Mouse (Mus musculus) CH12.LX (cell line): Measurements from ENCODE around the gene Itprip. TPM values are rescaled to one million over a fixed set of nuclear protein-coding genes. Genes with fewer than 3 reads are reported as not detected.
A peak's percentile ranks its signal among the peaks of the same experiment; 100 is the strongest.

ENCODE experiments used
- DNase-seq: peaks from one replicate; pipeline ENCODE4 v3.0.0-alpha.2; 2013; ENCODE audit errors: extremely low read depth
- H3K27ac ChIP-seq: 2 replicates; pipeline ENCODE4 v1.5.1; 2012; ENCODE audit warnings: low read depth, mild to moderate bottlenecking, control low read depth, moderate library complexity; ENCODE audit not compliant: insufficient read depth
- H3K27me3 ChIP-seq: replicated peaks from 2 replicates; pipeline ENCODE3; 2012; ENCODE audit warnings: inconsistent platforms
- H3K36me3 ChIP-seq, 2 experiments: replicated peaks in 1 of 2; 2 replicates each; pipeline versions ENCODE3 to v1.6.1; 2012; ENCODE audit warnings: inconsistent platforms in 1 of 2, low read length in 1 of 2, mild to moderate bottlenecking in 1 of 2, mixed read lengths in 1 of 2, moderate library complexity in 1 of 2; ENCODE audit not compliant: control insufficient read depth in 1 of 2, insufficient read depth in 1 of 2
- H3K4me1 ChIP-seq, 2 experiments: 2 replicates each; pipeline ENCODE4 v1.6.1; 2012; ENCODE audit warnings: inconsistent platforms in 1 of 2, moderate library complexity in 1 of 2; ENCODE audit not compliant: insufficient read depth in 2 of 2, control insufficient read depth in 1 of 2
- H3K4me2 ChIP-seq: 2 replicates; pipeline ENCODE4 v1.6.1; 2012; ENCODE audit warnings: low read depth, mild to moderate bottlenecking, control low read depth; ENCODE audit not compliant: poor library complexity, insufficient read depth, severe bottlenecking
- H3K4me3 ChIP-seq, 3 experiments: fragments of 150-350 bp in 1 of 3; sonication (generic) in 1 of 3; replicated peaks in 1 of 3; 2 replicates each; pipeline versions ENCODE3 to v1.5.1; 2011 to 2012; ENCODE audit warnings: low read depth in 2 of 3, low read length in 2 of 3, mild to moderate bottlenecking in 2 of 3, moderate library complexity in 2 of 3, control low read depth in 1 of 3, improper control_type of control experiment in 1 of 3, inconsistent platforms in 1 of 3, mixed read lengths in 1 of 3; ENCODE audit not compliant: poor library complexity in 1 of 3
- H3K79me2 ChIP-seq: replicated peaks from 2 replicates; pipeline ENCODE4 v1.6.1; 2012; ENCODE audit warnings: mild to moderate bottlenecking, moderate library complexity; ENCODE audit not compliant: control insufficient read depth, poor library complexity, insufficient read depth, severe bottlenecking; ENCODE audit errors: extremely low read depth
- H3K9ac ChIP-seq: 2 replicates; pipeline ENCODE4 v1.6.1; 2012; ENCODE audit warnings: low read depth, mild to moderate bottlenecking, control low read depth, moderate library complexity; ENCODE audit not compliant: insufficient read depth
- H3K9me3 ChIP-seq: replicated peaks from 2 replicates; pipeline ENCODE3; 2012; ENCODE audit warnings: low read length, inconsistent platforms, mixed read lengths
- CHD1 ChIP-seq: IDR thresholded peaks from 2 replicates; pipeline ENCODE4 v1.6.1; 2012; ENCODE audit warnings: low read depth, low read length, improper control_type of control experiment, inconsistent platforms
- CHD2 ChIP-seq: IDR thresholded peaks from 2 replicates; pipeline ENCODE4 v1.6.1; 2011; ENCODE audit warnings: low read length, improper control_type of control experiment
- CTCF ChIP-seq, 2 experiments: IDR thresholded peaks in 1 of 2; conservative IDR thresholded peaks in 1 of 2; 2 replicates each; pipeline ENCODE4 v1.5.1; 2011 to 2012; ENCODE audit warnings: low read depth in 2 of 2, low read length in 2 of 2, improper control_type of control experiment in 1 of 2, inconsistent platforms in 1 of 2, mild to moderate bottlenecking in 1 of 2, moderate library complexity in 1 of 2
- E2F4 ChIP-seq: IDR thresholded peaks from 2 replicates; pipeline ENCODE4 v1.6.1; 2011; ENCODE audit warnings: low read depth, low read length, improper control_type of control experiment; ENCODE audit not compliant: insufficient replicate concordance
- ELF1 ChIP-seq: IDR thresholded peaks from 2 replicates; pipeline ENCODE4 v1.6.1; 2014; ENCODE audit warnings: low read depth, mild to moderate bottlenecking, inconsistent platforms, low read length, improper control_type of control experiment
- EP300 ChIP-seq: IDR thresholded peaks from 2 replicates; pipeline ENCODE4 v1.6.1; 2011; ENCODE audit warnings: low read length, improper control_type of control experiment
- ETS1 ChIP-seq: conservative IDR thresholded peaks from 2 replicates; pipeline ENCODE4 v1.6.1; 2012; ENCODE audit warnings: low read depth, mild to moderate bottlenecking, inconsistent platforms, low read length, improper control_type of control experiment, moderate library complexity
- HCFC1 ChIP-seq: IDR thresholded peaks from 2 replicates; pipeline ENCODE4 v1.6.1; 2012; ENCODE audit warnings: low read depth, mild to moderate bottlenecking, inconsistent platforms, low read length, improper control_type of control experiment
- IRF4 ChIP-seq: IDR thresholded peaks from 2 replicates; pipeline ENCODE4 v1.6.1; 2014; ENCODE audit warnings: low read depth, mild to moderate bottlenecking, inconsistent platforms, low read length, improper control_type of control experiment
- MAFK ChIP-seq: IDR thresholded peaks from 2 replicates; pipeline ENCODE4 v1.6.1; 2011; ENCODE audit warnings: low read length, improper control_type of control experiment; ENCODE audit not compliant: insufficient replicate concordance
- MAX ChIP-seq: IDR thresholded peaks from 2 replicates; pipeline ENCODE4 v1.6.1; 2011; ENCODE audit warnings: low read length, improper control_type of control experiment
- MAZ ChIP-seq: IDR thresholded peaks from 2 replicates; pipeline ENCODE4 v1.6.1; 2012; ENCODE audit warnings: low read depth, mild to moderate bottlenecking, inconsistent platforms, low read length, improper control_type of control experiment, moderate library complexity
- MEF2A ChIP-seq: IDR thresholded peaks from 2 replicates; pipeline ENCODE4 v1.6.1; 2014; ENCODE audit warnings: low read depth, mild to moderate bottlenecking, inconsistent platforms, low read length, improper control_type of control experiment, borderline replicate concordance
- MXI1 ChIP-seq: IDR thresholded peaks from 2 replicates; pipeline ENCODE4 v1.6.1; 2011; ENCODE audit warnings: mild to moderate bottlenecking, low read depth, low read length, improper control_type of control experiment
- NELFE ChIP-seq: IDR thresholded peaks from 2 replicates; pipeline ENCODE4 v1.6.1; 2011; ENCODE audit warnings: low read depth, low read length, improper control_type of control experiment
- NRF1 ChIP-seq: IDR thresholded peaks from 2 replicates; pipeline ENCODE4 v1.6.1; 2014; ENCODE audit warnings: low read depth, mild to moderate bottlenecking, inconsistent platforms, low read length, improper control_type of control experiment, moderate library complexity
- POLR2A ChIP-seq: IDR thresholded peaks from 2 replicates; pipeline ENCODE4 v1.6.1; 2011; ENCODE audit warnings: low read depth, mild to moderate bottlenecking, improper control_type of control experiment, low read length
- POLR2AphosphoS2 ChIP-seq: IDR thresholded peaks from 2 replicates; pipeline ENCODE4 v1.6.1; 2011; ENCODE audit warnings: low read depth, low read length, improper control_type of control experiment
- SIN3A ChIP-seq: IDR thresholded peaks from 2 replicates; pipeline ENCODE4 v1.6.1; 2012; ENCODE audit warnings: low read length, improper control_type of control experiment, inconsistent platforms
- SMC3 ChIP-seq: IDR thresholded peaks from 2 replicates; pipeline ENCODE4 v1.6.1; 2011; ENCODE audit warnings: low read depth, low read length, improper control_type of control experiment
- TBP ChIP-seq: conservative IDR thresholded peaks from 2 replicates; pipeline ENCODE4 v1.6.1; 2011; ENCODE audit warnings: low read depth, low read length, improper control_type of control experiment
- dilution Hi-C: fragments of 300-500 bp; cut with MboI; formaldehyde crosslinking; loops from 2 replicates; pipeline ENCODE4 v1.14.3; 2020; ENCODE audit warnings: low sequenced_read_pairs; ENCODE audit not compliant: extremely low pct_unique_long_range_greater_than_20kb, extremely low pct_ligation_motif_present
- in situ Hi-C: fragments of 300-500 bp; cut with MboI; formaldehyde crosslinking; loops from 3 replicates; pipeline ENCODE4 v1.14.3; 2019; ENCODE audit warnings: low sequenced_read_pairs, low pct_ligation_motif_present, low pct_unique_long_range_greater_than_20kb, mixed read lengths
- polyA plus RNA-seq: library from polyadenylated mRNA; unstranded; fragments of >175 nt; gene quantifications from 2 replicates; pipeline ENCODE4 v1.2.1, GENCODE M21; 2012; ENCODE audit warnings: low read depth; ENCODE audit not compliant: insufficient read length
- total RNA-seq, 2 experiments: library from RNA; depleted of rRNA; stranded (reverse); fragments of 300-350 nt in 1 of 2; fragments of >200 nt in 1 of 2; gene quantifications; 2 replicates each; pipeline ENCODE4 v1.2.3; 2012 to 2014

Itprip gene
- total RNA-seq (2012; rRNA removed) (9.5 and 9.6 TPM in 2 replicates), total RNA-seq (2014; rRNA removed) (10.9 and 11.8 TPM in 2 replicates), polyA plus RNA-seq (8.7 and 9.9 TPM in 2 replicates)

- dilution Hi-C loops (no loop called here), in situ Hi-C loops (no loop called here)
- H3K9ac ChIP-seq: peak within 1 kb of the TSS; percentile 79
- DNase-seq: peak; percentile 89
- no peaks in the 10 kb centered on the region for H3K27me3 ChIP-seq
- H3K9me3 ChIP-seq: no peaks in the 10 kb centered on the region
- H3K36me3 ChIP-seq: peaks cover 0 to 18% of the 10 kb centered on the region in 2 experiments
- H3K79me2 ChIP-seq: peaks cover 16% of the 10 kb centered on the region; the same call in 1 of the 2 replicates
- peaks cover 14 to 40% of the 10 kb centered on the region in 2 experiments for H3K4me1 ChIP-seq
- peak within 1 kb of the TSS; percentile 97 to 99 (median 97) for H3K4me3 ChIP-seq
- TF ChIP-seq ELF1 (peak; percentile 91), SIN3A (peak; percentile 85), POLR2AphosphoS2 (no peak; the same call in 1 of the 2 replicates), SMC3 (peak; percentile 2; the same call in 1 of the 2 replicates), CTCF (conservative IDR thresholded peaks at IDR 0.05 in 1 of 2, IDR thresholded peaks at IDR 0.05 in 1 of 2; ENCODE audit: low read depth in 2 of 2, low read length in 2 of 2) (peak in 1 of 2 experiments; percentile 75; a peak in 2 of 4 replicates), MAZ (peak; percentile 84), CHD2 (0 out of 2 replicates have a peak, but pooled peaks have one; percentile 36), MAFK (0 out of 2 replicates have a peak, but pooled peaks have one; percentile 41), MXI1 (peak; percentile 72; the same call in 1 of the 2 replicates), TBP (0 out of 2 replicates have a peak, but pooled peaks have one; percentile 45), E2F4 (peak; percentile 68; the same call in 1 of the 2 replicates), MEF2A (no peak), POLR2A (peak; percentile 65), NELFE (peak; percentile 54), HCFC1 (peak; percentile 50), EP300 (no peak), IRF4 (peak; percentile 51; the same call in 1 of the 2 replicates), MAX (peak; percentile 58; the same call in 1 of the 2 replicates), ETS1 (peak; percentile 28), NRF1 (no peak), CHD1 (no peak)
- H3K27ac ChIP-seq: peak within 1 kb of the TSS; percentile 48
- H3K4me2 ChIP-seq: peak within 1 kb of the TSS; percentile 91
These were observed at the start of gene Itprip, which contains the start of gene Cfap43 for GRCm38 (mm10) chr19:47919126-47919965. Itprip (minus strand) TSS chr19:47919299. Cfap43 (minus strand) TSS chr19:47919287.
